ENCODE assay signal across 9 mouse cellular contexts in the genomic region with DNA sequence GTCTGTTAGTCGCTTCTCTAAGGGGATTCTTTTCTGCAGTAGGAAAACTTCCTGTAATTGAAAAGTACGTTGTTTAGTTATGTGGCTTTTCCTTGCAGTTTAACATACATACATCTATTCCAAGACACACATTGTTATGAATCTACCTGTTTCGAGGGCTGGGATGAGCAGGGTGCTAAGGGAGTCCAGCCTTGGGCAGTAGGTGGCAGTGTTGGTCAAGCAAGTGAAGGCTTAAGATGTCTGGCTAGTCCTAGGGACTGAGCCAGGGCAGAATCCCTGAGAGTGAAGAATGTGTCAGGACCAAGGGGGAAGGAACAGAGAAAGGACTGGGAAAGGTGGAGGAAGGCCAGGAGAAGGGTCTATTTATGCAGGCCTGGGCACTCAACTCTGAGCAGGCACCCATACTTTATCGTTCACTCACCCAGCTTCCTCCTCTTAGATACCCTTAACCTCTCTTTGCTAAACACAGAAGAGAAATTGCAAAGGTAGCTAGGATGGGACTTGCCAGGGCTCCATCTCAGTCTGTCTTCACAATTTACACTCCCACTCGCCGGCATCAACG. TPM values are rescaled to one million over a fixed set of nuclear protein-coding genes. Genes with fewer than 3 reads are reported as not detected.
A peak's percentile ranks its signal among the peaks of the same experiment; 100 is the strongest.
DNase-seq lines count a peak whose midpoint lies in the region; ATAC-seq lines count a peak whose summit lies in the region.
"Had no signal": no experiment of that assay in that cellular context is flagged by ENCODE, and none has a peak within 500 bp of the region (broad histone marks: within the 10 kb centered on the region; RNA-seq: fewer than 3 reads in every experiment).

No protein-coding gene starts in this region.

- no peaks in the 10 kb centered on the region for H3K36me3 ChIP-seq in heart, embryonic 12.5 days
- H3K36me3 ChIP-seq: embryonic facial prominence, embryonic 15.5 days had no signal

- peak; percentile 8 to 12 for DNase-seq in B cell, adult 2 months
- DNase-seq in adrenal gland, adult 18-20 months (ENCODE audit: low spot score in 2 of 2): peak; percentile 55 to 66
- DNase-seq in embryo, embryonic 11.5 days (ENCODE audit: low read depth, low spot score): peak; percentile 59
- DNase-seq in kidney, postnatal 36 days: peak; percentile 61 to 89
- peak; percentile 45 to 62 for DNase-seq in lung, adult 18-20 months
- DNase-seq in retina, postnatal 7 days (ENCODE audit: low read depth, low spot score): peak; percentile 57

- ATAC-seq in heart, embryonic 12.5 days (ENCODE audit: insufficient number of reproducible peaks, low FRiP score): 0 out of 2 replicates have a peak, but pooled peaks have one; percentile 48
- ATAC-seq in erythroid progenitor cell, adult 5-6 weeks (replicated peaks; ENCODE audit: low FRiP score, poor library complexity, severe bottlenecking): no peak

- no peak overlapping the region for H3K27ac ChIP-seq in heart, embryonic 12.5 days (ENCODE audit: poor library complexity, severe bottlenecking)
- H3K27ac ChIP-seq: embryonic facial prominence, embryonic 15.5 days had no signal

- H3K27me3 ChIP-seq in heart, embryonic 12.5 days (replicated peaks): no peaks in the 10 kb centered on the region
- H3K27me3 ChIP-seq: embryonic facial prominence, embryonic 15.5 days had no signal

- 46% methylated on average over 7 of the region's 7 CpGs for WGBS in heart, embryonic 12.5 days

- no peak overlapping the region for H3K4me2 ChIP-seq in heart, embryonic 12.5 days
- H3K4me2 ChIP-seq: embryonic facial prominence, embryonic 15.5 days had no signal

- H3K9me3 ChIP-seq in heart, embryonic 12.5 days (replicated peaks): no peaks in the 10 kb centered on the region
- H3K9me3 ChIP-seq: embryonic facial prominence, embryonic 15.5 days had no signal

- no peak overlapping the region for H3K4me3 ChIP-seq in heart, embryonic 12.5 days
- H3K4me3 ChIP-seq: embryonic facial prominence, embryonic 15.5 days had no signal

- H3K9ac ChIP-seq in heart, embryonic 12.5 days: no peak overlapping the region
- H3K9ac ChIP-seq: embryonic facial prominence, embryonic 15.5 days had no signal

- H3K4me1 ChIP-seq in heart, embryonic 12.5 days (replicated peaks): peaks cover 4% of the 10 kb centered on the region; the same call in 1 of the 2 replicates
- H3K4me1 ChIP-seq: embryonic facial prominence, embryonic 15.5 days had no signal

RNA-seq across cellular contexts. Expression of a gene that starts 23.2 kb away (rescaled TPM):
- total RNA-seq in adrenal gland, adult 18-20 months (2021): 10 to 100 TPM; 62.4 to 67.4 TPM
- polyA plus RNA-seq in heart, embryonic 12.5 days (2016; fragmentation: Nextera tagmentation; extraction: Ambion mirVana): 30.5 and 31.9 TPM in 2 replicates
- total RNA-seq in erythroid progenitor cell, adult 5-6 weeks (2015; ENCODE audit: low replicate concordance): 3.2 and 3.4 TPM in 2 replicates
- total RNA-seq in erythroid progenitor cell, adult 5-6 weeks (2017; ENCODE audit: low replicate concordance): 4.8 and 23.4 TPM in 2 replicates

RNA-seq across cellular contexts. Expression of a gene that starts 29.0 kb away (rescaled TPM):
- total RNA-seq in adrenal gland, adult 18-20 months (2021): under 1 TPM; 0.36 to 0.48 TPM
- polyA plus RNA-seq in heart, embryonic 12.5 days (2016; fragmentation: Nextera tagmentation; extraction: Ambion mirVana): 0.37 TPM in 1 of 2 replicates, not detected in the other
- not detected in 2 replicates for total RNA-seq in erythroid progenitor cell, adult 5-6 weeks (2015; ENCODE audit: low replicate concordance)
- not detected in 2 replicates for total RNA-seq in erythroid progenitor cell, adult 5-6 weeks (2017; ENCODE audit: low replicate concordance)

Comparison
In these comparisons a context has a peak if more than half of its experiments do, and no peak if none do; other contexts are left out.
1. DNase-seq: peak in every context shown above with its lines; median percentile 75 in kidney, postnatal 36 days; 60 in adrenal gland, adult 18-20 months; 59 in embryo, embryonic 11.5 days; 57 in retina, postnatal 7 days; 54 in lung, adult 18-20 months; 10 in B cell, adult 2 months.